Comparison of ENCODE assay signal across 9 mouse cellular contexts in genomic region chr5:43048196-43049050, GRCm38 (mm10).
DNase-seq lines count a peak whose midpoint lies in the region; ATAC-seq lines count a peak whose summit lies in the region.
"Had no signal": no experiment of that assay in that cellular context is flagged by ENCODE, and none has a peak within 500 bp of the region (broad histone marks: within the 10 kb centered on the region; RNA-seq: fewer than 3 reads in every experiment).

No protein-coding gene starts in this region.

- WGBS in hindbrain, embryonic 12.5 days, result 83% methylated on average over 8 of the region's 8 CpGs

- no peak overlapping the region for H3K27ac ChIP-seq in hindbrain, embryonic 12.5 days

- no peaks in the 10 kb centered on the region for H3K27me3 ChIP-seq in hindbrain, embryonic 12.5 days

- DNase-seq in cerebellum, adult 11 months, result peak; percentile 24
- no peak for DNase-seq in cerebellum, postnatal 10 days
- peak; percentile 86 for DNase-seq in adipocyte (ENCODE audit: low spot score)
- peak; percentile 96 for DNase-seq in heart, adult 11 months
- DNase-seq in left cerebral cortex, postnatal 25 days (ENCODE audit: low spot score in 2 of 2), result peak; percentile 20 to 90
- no peak for DNase-seq in embryo, embryonic 9.5 days (ENCODE audit: extremely low spot score)
- DNase-seq in neural tube, embryonic 10.5 days (ENCODE audit: extremely low spot score, low spot score), result no peak
- DNase-seq: kidney, adult 9 months had no signal

- H3K4me1 ChIP-seq in hindbrain, embryonic 12.5 days, result no peaks in the 10 kb centered on the region

- no peak overlapping the region for H3K4me2 ChIP-seq in hindbrain, embryonic 12.5 days (replicated peaks)

- no peak overlapping the region for H3K9ac ChIP-seq in hindbrain, embryonic 12.5 days

- H3K9me3 ChIP-seq in hindbrain, embryonic 12.5 days (replicated peaks), result no peaks in the 10 kb centered on the region

- no peaks in the 10 kb centered on the region for H3K36me3 ChIP-seq in hindbrain, embryonic 12.5 days

- intact Hi-C loops in left cerebral cortex, postnatal 25 days (cut with DNase I), result no loop called here

- ATAC-seq in hindbrain, embryonic 12.5 days (ENCODE audit: low FRiP score), result no peak

- no peak overlapping the region for H3K4me3 ChIP-seq in hindbrain, embryonic 12.5 days

Comparison
In these comparisons a context has a peak if more than half of its experiments do, and no peak if none do; other contexts are left out.
1. DNase-seq: peak in cerebellum, adult 11 months (single experiment), adipocyte (single experiment), heart, adult 11 months (single experiment) and left cerebral cortex, postnatal 25 days (2 of 2); none in cerebellum, postnatal 10 days (0 of 2), embryo, embryonic 9.5 days (single experiment) and neural tube, embryonic 10.5 days (single experiment).